Mouse (Mus musculus): ENCODE measurements around the gene Cish. TPM values are rescaled to one million over a fixed set of nuclear protein-coding genes. Genes with fewer than 3 reads are reported as not detected.
A peak's percentile ranks its signal among the peaks of the same experiment; 100 is the strongest.

Gene Cish
- polyA plus RNA-seq, 1 experiment: 0.64 TPM

GRCm38 (mm10) chr9:107289211-107290076 lies 6.4 kb upstream of the Cish start, which contains the start of gene Mapkapk3:
Gene Mapkapk3 (minus strand): TSS chr9:107289877.
- peaks cover 5% of the 10 kb centered on the region for H3K27me3 ChIP-seq (ENCODE audit: control insufficient read depth, insufficient read depth, insufficient read length)
- H3K4me3 ChIP-seq: peak within 1 kb of the TSS; percentile 18
- no peaks in the 10 kb centered on the region for H3K79me2 ChIP-seq (ENCODE audit: control insufficient read depth, insufficient read depth)
- no peak for TF ChIP-seq MYOD1 (IDR thresholded peaks at IDR 0.05; ENCODE audit: control insufficient read depth in 1 of 3, insufficient read length in 2 of 3, low read depth in 2 of 3)
- peak; percentile 39 for TF ChIP-seq POLR2A (IDR thresholded peaks at IDR 0.05; ENCODE audit: insufficient read length, low read depth)
- H3ac ChIP-seq (ENCODE audit: control insufficient read depth, insufficient read length): no peak within 1 kb of the TSS
- peak within 1 kb of the TSS; percentile 86 for H3K4me2 ChIP-seq (ENCODE audit: low read depth)
- no peaks in the 10 kb centered on the region for H3K36me3 ChIP-seq (ENCODE audit: control insufficient read depth, insufficient read depth)

GRCm38 (mm10) chr9:107290897-107291296 lies 4.9 kb upstream of the Cish start:
- H3K27me3 ChIP-seq (ENCODE audit: control insufficient read depth, insufficient read depth, insufficient read length): peaks cover 5% of the 10 kb centered on the region
- no peaks in the 10 kb centered on the region for H3K36me3 ChIP-seq (ENCODE audit: control insufficient read depth, insufficient read depth)
- H3K4me3 ChIP-seq: no peak overlapping the region
- no peak overlapping the region for H3K4me2 ChIP-seq (ENCODE audit: low read depth)
- TF ChIP-seq USF1 (IDR thresholded peaks at IDR 0.05; ENCODE audit: low read depth) (no peak), TCF3 (IDR thresholded peaks at IDR 0.05; ENCODE audit: insufficient read length, low read depth) (no peak)
- H3K79me2 ChIP-seq (ENCODE audit: control insufficient read depth, insufficient read depth): no peaks in the 10 kb centered on the region
- H3ac ChIP-seq (ENCODE audit: control insufficient read depth, insufficient read length): no peak overlapping the region

- Histone ChIP-seq H3K27me3 (ENCODE audit: control insufficient read depth, insufficient read depth, insufficient read length) (peaks cover 5% of the 10 kb centered on the region), H3K4me3 (no peak overlapping the region), H3K79me2 (ENCODE audit: control insufficient read depth, insufficient read depth) (no peaks in the 10 kb centered on the region), H3K4me2 (ENCODE audit: low read depth) (no peak overlapping the region), H3K36me3 (ENCODE audit: control insufficient read depth, insufficient read depth) (no peaks in the 10 kb centered on the region), H3ac (ENCODE audit: control insufficient read depth, insufficient read length) (no peak overlapping the region)
- TF ChIP-seq TCF12 (IDR thresholded peaks at IDR 0.05; ENCODE audit: insufficient read depth, poor library complexity, severe bottlenecking): no peak
- TF ChIP-seq TCF3 (IDR thresholded peaks at IDR 0.05; ENCODE audit: insufficient read length, low read depth): no peak
- TF ChIP-seq POLR2AphosphoS2 (IDR thresholded peaks at IDR 0.05; ENCODE audit: insufficient read length, low read depth): no peak
- no peak for TF ChIP-seq CEBPB (IDR thresholded peaks at IDR 0.05; ENCODE audit: insufficient read depth, poor library complexity, severe bottlenecking)
- TF ChIP-seq USF1 (IDR thresholded peaks at IDR 0.05; ENCODE audit: low read depth): no peak
- TF ChIP-seq MAX (IDR thresholded peaks at IDR 0.05; ENCODE audit: low read depth): no peak
- TF ChIP-seq E2F4 (IDR thresholded peaks at IDR 0.05; ENCODE audit: insufficient read depth): no peak
- TF ChIP-seq REST (IDR thresholded peaks at IDR 0.05; ENCODE audit: insufficient read depth, insufficient read length): no peak
- TF ChIP-seq SRF (IDR thresholded peaks at IDR 0.05; ENCODE audit: control insufficient read depth, insufficient read length, low read depth): no peak
- no peak for TF ChIP-seq POLR2A (IDR thresholded peaks at IDR 0.05; ENCODE audit: insufficient read length, low read depth)
- no peak for TF ChIP-seq MYOD1 (IDR thresholded peaks at IDR 0.05; ENCODE audit: control insufficient read depth in 1 of 3, insufficient read length in 2 of 3, low read depth in 2 of 3)
- no peak for TF ChIP-seq MYOG (IDR thresholded peaks at IDR 0.05; ENCODE audit: control insufficient read depth in 1 of 3, insufficient read depth in 1 of 3, insufficient read length in 2 of 3, low read depth in 2 of 3)
These were observed 1.6 kb upstream of the Cish start for GRCm38 (mm10) chr9:107294249-107294648.

DNA sequence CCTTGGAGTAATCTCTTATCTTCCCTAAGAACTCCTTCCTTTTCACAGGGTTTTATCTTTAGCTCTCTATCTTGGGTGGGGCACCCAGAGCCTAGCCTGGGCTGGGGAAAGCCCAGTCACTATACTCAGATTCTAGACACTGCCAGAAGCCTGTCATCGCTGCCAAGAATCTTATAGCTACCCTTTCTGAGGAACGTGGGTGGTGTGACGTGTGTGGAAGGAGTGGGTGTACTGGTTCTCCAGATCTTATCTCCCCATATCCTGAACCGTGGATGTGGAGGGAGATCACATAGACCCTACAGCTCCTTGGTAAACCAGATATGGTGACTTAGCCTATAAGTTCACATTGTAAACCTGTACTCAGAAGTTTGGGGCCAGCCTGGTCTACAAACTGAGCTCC lies 210 bp upstream of the Cish start:
- Histone ChIP-seq H3K4me2 (ENCODE audit: low read depth) (peak overlapping the region; percentile 80), H3ac (ENCODE audit: control insufficient read depth, insufficient read length) (no peak overlapping the region), H3K27me3 (ENCODE audit: control insufficient read depth, insufficient read depth, insufficient read length) (peaks cover 5% of the 10 kb centered on the region), H3K36me3 (ENCODE audit: control insufficient read depth, insufficient read depth) (no peaks in the 10 kb centered on the region), H3K79me2 (ENCODE audit: control insufficient read depth, insufficient read depth) (no peaks in the 10 kb centered on the region), H3K4me3 (peak overlapping the region; percentile 27)
- TF ChIP-seq POLR2AphosphoS2 (IDR thresholded peaks at IDR 0.05; ENCODE audit: insufficient read length, low read depth) (no peak), USF1 (IDR thresholded peaks at IDR 0.05; ENCODE audit: low read depth) (no peak), CEBPB (IDR thresholded peaks at IDR 0.05; ENCODE audit: insufficient read depth, poor library complexity, severe bottlenecking) (no peak), TCF3 (IDR thresholded peaks at IDR 0.05; ENCODE audit: insufficient read length, low read depth) (no peak), TCF12 (IDR thresholded peaks at IDR 0.05; ENCODE audit: insufficient read depth, poor library complexity, severe bottlenecking) (no peak), REST (IDR thresholded peaks at IDR 0.05; ENCODE audit: insufficient read depth, insufficient read length) (no peak), MYOD1 (IDR thresholded peaks at IDR 0.05; ENCODE audit: control insufficient read depth in 1 of 3, insufficient read length in 2 of 3, low read depth in 2 of 3) (no peak), MAX (IDR thresholded peaks at IDR 0.05; ENCODE audit: low read depth) (no peak), E2F4 (IDR thresholded peaks at IDR 0.05; ENCODE audit: insufficient read depth) (no peak), MYOG (IDR thresholded peaks at IDR 0.05; ENCODE audit: control insufficient read depth in 1 of 3, insufficient read depth in 1 of 3, insufficient read length in 2 of 3, low read depth in 2 of 3) (no peak), POLR2A (IDR thresholded peaks at IDR 0.05; ENCODE audit: insufficient read length, low read depth) (no peak), SRF (IDR thresholded peaks at IDR 0.05; ENCODE audit: control insufficient read depth, insufficient read length, low read depth) (no peak)

- peak overlapping the region; percentile 27 for H3K4me3 ChIP-seq
- H3K4me2 ChIP-seq (ENCODE audit: low read depth): peak overlapping the region; percentile 80
- H3K79me2 ChIP-seq (ENCODE audit: control insufficient read depth, insufficient read depth): no peaks in the 10 kb centered on the region
- H3ac ChIP-seq (ENCODE audit: control insufficient read depth, insufficient read length): no peak overlapping the region
- no peaks in the 10 kb centered on the region for H3K36me3 ChIP-seq (ENCODE audit: control insufficient read depth, insufficient read depth)
- H3K27me3 ChIP-seq (ENCODE audit: control insufficient read depth, insufficient read depth, insufficient read length): peaks cover 5% of the 10 kb centered on the region
- TF ChIP-seq CEBPB (IDR thresholded peaks at IDR 0.05; ENCODE audit: insufficient read depth, poor library complexity, severe bottlenecking): no peak
- TF ChIP-seq TCF3 (IDR thresholded peaks at IDR 0.05; ENCODE audit: insufficient read length, low read depth): no peak
- no peak for TF ChIP-seq POLR2A (IDR thresholded peaks at IDR 0.05; ENCODE audit: insufficient read length, low read depth)
- no peak for TF ChIP-seq E2F4 (IDR thresholded peaks at IDR 0.05; ENCODE audit: insufficient read depth)
- no peak for TF ChIP-seq REST (IDR thresholded peaks at IDR 0.05; ENCODE audit: insufficient read depth, insufficient read length)
- TF ChIP-seq USF1 (IDR thresholded peaks at IDR 0.05; ENCODE audit: low read depth): no peak
- TF ChIP-seq MAX (IDR thresholded peaks at IDR 0.05; ENCODE audit: low read depth): no peak
- no peak for TF ChIP-seq TCF12 (IDR thresholded peaks at IDR 0.05; ENCODE audit: insufficient read depth, poor library complexity, severe bottlenecking)
- no peak for TF ChIP-seq MYOG (IDR thresholded peaks at IDR 0.05; ENCODE audit: control insufficient read depth in 1 of 3, insufficient read depth in 1 of 3, insufficient read length in 2 of 3, low read depth in 2 of 3)
These were observed 215 bp downstream of the Cish start for GRCm38 (mm10) chr9:107296041-107296440.

Data from myocyte (in vitro differentiated cells).